Mouse (Mus musculus) myocyte (in vitro differentiated cells): ENCODE data around the gene Ablim1. TPM values are rescaled to one million over a fixed set of nuclear protein-coding genes. Genes with fewer than 3 reads are reported as not detected.
A peak's percentile ranks its signal among the peaks of the same experiment; 100 is the strongest.

Experiments used
- H3K27me3 ChIP-seq: one replicate; pipeline ENCODE4 v1.6.1; 2011; ENCODE audit not compliant: control insufficient read depth, insufficient read depth, insufficient read length
- H3K36me3 ChIP-seq: one replicate; pipeline ENCODE4 v1.6.1; 2011; ENCODE audit not compliant: control insufficient read depth, insufficient read depth
- H3K4me2 ChIP-seq: one replicate; pipeline ENCODE4 v1.6.1; 2011; ENCODE audit warnings: low read depth, control low read depth
- H3K4me3 ChIP-seq: one replicate; pipeline ENCODE4 v1.5.1; 2011; ENCODE audit warnings: mild to moderate bottlenecking, control low read depth, moderate library complexity
- H3K79me2 ChIP-seq: one replicate; pipeline ENCODE4 v1.6.1; 2011; ENCODE audit not compliant: control insufficient read depth, insufficient read depth
- H3ac ChIP-seq: one replicate; pipeline ENCODE4 v1.6.1; 2011; ENCODE audit not compliant: control insufficient read depth, insufficient read length
- CEBPB ChIP-seq: IDR thresholded peaks from 2 replicates; pipeline ENCODE4 v1.6.1; 2011; ENCODE audit warnings: mild to moderate bottlenecking, moderate library complexity; ENCODE audit not compliant: poor library complexity, insufficient read depth, severe bottlenecking
- E2F4 ChIP-seq: IDR thresholded peaks from one replicate; pipeline ENCODE4 v1.6.1; 2011; ENCODE audit warnings: mild to moderate bottlenecking, control low read depth, moderate library complexity; ENCODE audit not compliant: insufficient read depth
- MAX ChIP-seq: IDR thresholded peaks from one replicate; pipeline ENCODE4 v1.6.1; 2011; ENCODE audit warnings: low read depth, mild to moderate bottlenecking, control low read depth
- MYOD1 ChIP-seq, 3 experiments: IDR thresholded peaks; one replicate each; pipeline ENCODE4 v1.6.1; 2011; ENCODE audit warnings: control low read depth in 2 of 3, low read depth in 2 of 3, mild to moderate bottlenecking in 2 of 3, moderate library complexity in 1 of 3; ENCODE audit not compliant: insufficient read length in 2 of 3, control insufficient read depth in 1 of 3
- MYOG ChIP-seq, 3 experiments: IDR thresholded peaks; one replicate each; pipeline ENCODE4 v1.6.1; 2011; ENCODE audit warnings: control low read depth in 2 of 3, low read depth in 2 of 3, mild to moderate bottlenecking in 2 of 3; ENCODE audit not compliant: insufficient read length in 2 of 3, control insufficient read depth in 1 of 3, insufficient read depth in 1 of 3
- POLR2A ChIP-seq: IDR thresholded peaks from one replicate; pipeline ENCODE4 v1.6.1; 2011; ENCODE audit warnings: low read depth, mild to moderate bottlenecking, control low read depth, moderate library complexity; ENCODE audit not compliant: insufficient read length
- POLR2AphosphoS2 ChIP-seq: IDR thresholded peaks from one replicate; pipeline ENCODE4 v1.6.1; 2011; ENCODE audit warnings: low read depth, control low read depth; ENCODE audit not compliant: insufficient read length
- REST ChIP-seq: IDR thresholded peaks from one replicate; pipeline ENCODE4 v1.6.1; 2011; ENCODE audit warnings: mild to moderate bottlenecking, control low read depth, moderate library complexity; ENCODE audit not compliant: insufficient read depth, insufficient read length
- SRF ChIP-seq: IDR thresholded peaks from one replicate; pipeline ENCODE4 v1.6.1; 2011; ENCODE audit warnings: low read depth; ENCODE audit not compliant: control insufficient read depth, insufficient read length
- TCF12 ChIP-seq: IDR thresholded peaks from one replicate; pipeline ENCODE4 v1.6.1; 2011; ENCODE audit warnings: mild to moderate bottlenecking, control low read depth; ENCODE audit not compliant: poor library complexity, insufficient read depth, severe bottlenecking
- TCF3 ChIP-seq: IDR thresholded peaks from one replicate; pipeline ENCODE4 v1.6.1; 2011; ENCODE audit warnings: low read depth, control low read depth; ENCODE audit not compliant: insufficient read length
- USF1 ChIP-seq: IDR thresholded peaks from one replicate; pipeline ENCODE4 v1.6.1; 2011; ENCODE audit warnings: low read depth, mild to moderate bottlenecking, control low read depth, moderate library complexity
- polyA plus RNA-seq: library from polyadenylated mRNA; unstranded; fragments of >200 nt; fragmentation: generic; extraction: Trizol; gene quantifications from one replicate; pipeline ENCODE4 v1.2.1, GENCODE M21; 2012; ENCODE audit warnings: missing spikeins

Ablim1 gene
- polyA plus RNA-seq, 1 experiment: 29.9 TPM

- H3K36me3 ChIP-seq: no peaks in the 10 kb centered on the region
- peak overlapping the region; percentile 40 for H3K4me2 ChIP-seq
- no peaks in the 10 kb centered on the region for H3K79me2 ChIP-seq
- TF ChIP-seq CEBPB (0 out of 2 replicates have a peak, but pooled peaks have one; percentile 8), POLR2AphosphoS2 (no peak), MYOG (IDR thresholded peaks at IDR 0.05; ENCODE audit: control insufficient read depth in 1 of 3, insufficient read depth in 1 of 3, insufficient read length in 2 of 3, low read depth in 2 of 3) (peak; percentile 1 to 90 (median 35)), MYOD1 (IDR thresholded peaks at IDR 0.05; ENCODE audit: control insufficient read depth in 1 of 3, insufficient read length in 2 of 3, low read depth in 2 of 3) (peak in 1 of 3 experiments; percentile 43)
- no peak overlapping the region for H3K4me3 ChIP-seq
- H3K27me3 ChIP-seq: no peaks in the 10 kb centered on the region
- H3ac ChIP-seq: no peak overlapping the region
Observed at GRCm38 (mm10) chr19:57204101-57204500, 110.6 kb downstream of the Ablim1 start.

- Histone ChIP-seq H3K4me2 (no peak overlapping the region), H3K79me2 (no peaks in the 10 kb centered on the region), H3K27me3 (no peaks in the 10 kb centered on the region), H3ac (no peak overlapping the region), H3K36me3 (no peaks in the 10 kb centered on the region), H3K4me3 (no peak overlapping the region)
- TF ChIP-seq MYOD1 (IDR thresholded peaks at IDR 0.05; ENCODE audit: control insufficient read depth in 1 of 3, insufficient read length in 2 of 3, low read depth in 2 of 3): no peak
- TF ChIP-seq SRF: no peak
- no peak for TF ChIP-seq E2F4
- TF ChIP-seq POLR2AphosphoS2: no peak
- TF ChIP-seq MAX: no peak
- TF ChIP-seq USF1: no peak
- TF ChIP-seq CEBPB: no peak
- no peak for TF ChIP-seq TCF3
- TF ChIP-seq POLR2A: no peak
- TF ChIP-seq TCF12: no peak
- TF ChIP-seq MYOG (IDR thresholded peaks at IDR 0.05; ENCODE audit: control insufficient read depth in 1 of 3, insufficient read depth in 1 of 3, insufficient read length in 2 of 3, low read depth in 2 of 3): no peak
- no peak for TF ChIP-seq REST
Observed at GRCm38 (mm10) chr19:57202554-57202953, 112.2 kb downstream of the Ablim1 start.

GRCm38 (mm10) chr19:57201090-57201483 is 113.6 kb downstream of the Ablim1 start:
- H3K27me3 ChIP-seq: no peaks in the 10 kb centered on the region
- H3ac ChIP-seq: no peak overlapping the region
- no peaks in the 10 kb centered on the region for H3K36me3 ChIP-seq
- TF ChIP-seq CEBPB (no peak), MYOG (IDR thresholded peaks at IDR 0.05; ENCODE audit: control insufficient read depth in 1 of 3, insufficient read depth in 1 of 3, insufficient read length in 2 of 3, low read depth in 2 of 3) (no peak), USF1 (no peak), REST (no peak), MAX (no peak), POLR2AphosphoS2 (no peak), E2F4 (no peak), POLR2A (no peak), TCF3 (no peak), TCF12 (no peak), MYOD1 (IDR thresholded peaks at IDR 0.05; ENCODE audit: control insufficient read depth in 1 of 3, insufficient read length in 2 of 3, low read depth in 2 of 3) (no peak), SRF (no peak)
- peak overlapping the region; percentile 69 for H3K4me2 ChIP-seq
- H3K79me2 ChIP-seq: no peaks in the 10 kb centered on the region
- H3K4me3 ChIP-seq: no peak overlapping the region

- TF ChIP-seq E2F4 (no peak), POLR2AphosphoS2 (peak; percentile 34), MAX (no peak), CEBPB (no peak), MYOG (IDR thresholded peaks at IDR 0.05; ENCODE audit: control insufficient read depth in 1 of 3, insufficient read depth in 1 of 3, insufficient read length in 2 of 3, low read depth in 2 of 3) (peak in 1 of 3 experiments; percentile 49), POLR2A (peak; percentile 52), REST (no peak), SRF (no peak), TCF12 (no peak), TCF3 (no peak), USF1 (no peak), MYOD1 (IDR thresholded peaks at IDR 0.05; ENCODE audit: control insufficient read depth in 1 of 3, insufficient read length in 2 of 3, low read depth in 2 of 3) (peak in 1 of 3 experiments; percentile 62)
- H3K4me2 ChIP-seq: peak overlapping the region; percentile 69
- H3K79me2 ChIP-seq: no peaks in the 10 kb centered on the region
Observed at GRCm38 (mm10) chr19:57200477-57201089, 114.1 kb downstream of the Ablim1 start.

More at GRCm38 (mm10) chr19:57200477-57201089, 114.1 kb downstream of the Ablim1 start:
- no peaks in the 10 kb centered on the region for H3K27me3 ChIP-seq
- H3K4me3 ChIP-seq: no peak overlapping the region
- no peak overlapping the region for H3ac ChIP-seq
- H3K36me3 ChIP-seq: no peaks in the 10 kb centered on the region
